ENCODE assay signal across 21 mouse cellular contexts in the genomic region with DNA sequence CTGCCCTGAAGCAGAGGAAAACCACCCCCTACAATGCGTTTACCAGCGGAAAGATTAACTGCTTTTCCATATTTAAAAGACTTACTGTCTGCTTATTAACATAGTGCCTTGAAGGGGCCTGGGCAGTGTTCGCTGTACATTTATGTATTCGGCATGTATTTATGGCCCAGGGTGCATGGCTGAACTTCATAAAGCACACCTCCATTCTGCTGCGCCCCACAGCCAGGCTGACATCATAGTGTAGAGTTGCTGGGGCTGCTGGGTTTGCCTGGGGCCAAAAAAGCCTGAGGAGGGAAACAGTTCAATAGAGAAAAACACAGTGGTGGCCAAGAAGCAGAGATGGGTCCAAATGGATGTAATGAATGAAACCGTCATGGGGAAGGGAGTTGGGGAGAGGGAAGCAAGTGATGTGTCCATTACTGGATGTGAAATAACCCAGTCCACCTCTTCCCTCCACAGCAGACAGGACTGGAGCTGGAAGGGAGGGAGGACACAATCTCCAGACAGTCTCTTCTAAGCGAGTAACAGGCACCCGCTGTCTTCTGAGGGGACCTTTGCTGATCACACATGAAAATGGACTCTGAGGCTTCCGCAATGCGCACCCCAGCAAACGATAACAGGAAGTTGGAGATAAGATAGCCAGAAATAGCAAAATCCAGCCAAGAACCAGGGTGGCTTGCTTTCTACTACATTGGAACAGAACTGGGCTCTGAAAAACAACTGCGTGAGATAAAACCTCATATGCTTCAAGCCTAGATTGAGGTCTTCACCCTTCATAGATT.
DNase-seq lines count a peak whose midpoint lies in the region; ATAC-seq lines count a peak whose summit lies in the region.
"Had no signal": no experiment of that assay in that cellular context is flagged by ENCODE, and none has a peak within 500 bp of the region (broad histone marks: within the 10 kb centered on the region; RNA-seq: fewer than 3 reads in every experiment).

No protein-coding gene starts in this region.

- H3K36me3 ChIP-seq in heart, embryonic 11.5 days (ENCODE audit: control insufficient read depth, insufficient read depth, low read length), result no peaks in the 10 kb centered on the region
- no peaks in the 10 kb centered on the region for H3K36me3 ChIP-seq in kidney, embryonic 16.5 days (ENCODE audit: insufficient read depth, low read length)
- H3K36me3 ChIP-seq in intestine, embryonic 15.5 days, result no peaks in the 10 kb centered on the region
- H3K36me3 ChIP-seq: forebrain, embryonic 10.5 days; hindbrain, embryonic 13.5 days; limb, embryonic 15.5 days; midbrain, embryonic 15.5 days had no signal

- no peaks in the 10 kb centered on the region for H3K4me1 ChIP-seq in heart, embryonic 11.5 days (ENCODE audit: control insufficient read depth, insufficient read depth, low read length)
- H3K4me1 ChIP-seq in kidney, embryonic 16.5 days (ENCODE audit: insufficient read depth, low read length), result no peaks in the 10 kb centered on the region
- H3K4me1 ChIP-seq in intestine, embryonic 15.5 days (replicated peaks), result no peaks in the 10 kb centered on the region
- H3K4me1 ChIP-seq: forebrain, embryonic 10.5 days; hindbrain, embryonic 13.5 days; midbrain, embryonic 15.5 days had no signal

- no peak overlapping the region for H3K27ac ChIP-seq in heart, embryonic 11.5 days (ENCODE audit: low read depth, low read length)
- no peak overlapping the region for H3K27ac ChIP-seq in kidney, embryonic 16.5 days (ENCODE audit: low read length)
- H3K27ac ChIP-seq in intestine, embryonic 15.5 days, result no peak overlapping the region
- H3K27ac ChIP-seq: forebrain, embryonic 10.5 days; hindbrain, embryonic 13.5 days; limb, embryonic 15.5 days; midbrain, embryonic 15.5 days had no signal

- no peaks in the 10 kb centered on the region for H3K27me3 ChIP-seq in heart, embryonic 11.5 days (ENCODE audit: control insufficient read depth, insufficient read depth, low read length)
- H3K27me3 ChIP-seq in kidney, embryonic 16.5 days (ENCODE audit: insufficient read depth, low read length), result no peaks in the 10 kb centered on the region
- no peaks in the 10 kb centered on the region for H3K27me3 ChIP-seq in intestine, embryonic 15.5 days (replicated peaks)
- H3K27me3 ChIP-seq: CH12.LX; hindbrain, embryonic 13.5 days; limb, embryonic 15.5 days; midbrain, embryonic 15.5 days had no signal

- no peak overlapping the region for H3K4me2 ChIP-seq in heart, embryonic 11.5 days
- no peak overlapping the region for H3K4me2 ChIP-seq in kidney, embryonic 16.5 days (replicated peaks; ENCODE audit: low read depth, low read length)
- H3K4me2 ChIP-seq in intestine, embryonic 15.5 days (replicated peaks), result no peak overlapping the region
- H3K4me2 ChIP-seq: hindbrain, embryonic 13.5 days; limb, embryonic 15.5 days; midbrain, embryonic 15.5 days had no signal

- ATAC-seq in heart, embryonic 11.5 days (replicated peaks; ENCODE audit: insufficient number of reproducible peaks, low FRiP score, low TSS enrichment), result no peak
- no peak for ATAC-seq in kidney, embryonic 16.5 days (ENCODE audit: low FRiP score, low TSS enrichment)
- peak; percentile 49; the same call in 1 of the 2 replicates for ATAC-seq in intestine, embryonic 15.5 days
- ATAC-seq: forebrain, postnatal 0 days; inflammation-experienced regulatory T-cells, adult 6 months; midbrain, embryonic 15.5 days had no signal

- WGBS in heart, embryonic 11.5 days (ENCODE audit: insufficient replicate concordance), result 48% methylated on average over 12 of the region's 12 CpGs
- WGBS in kidney, embryonic 16.5 days, result 74% methylated on average over 12 of the region's 12 CpGs
- 59% methylated on average over 12 of the region's 12 CpGs for WGBS in intestine, embryonic 15.5 days

- no peak overlapping the region for H3K4me3 ChIP-seq in heart, embryonic 11.5 days (ENCODE audit: low read depth, low read length)
- no peak overlapping the region for H3K4me3 ChIP-seq in kidney, embryonic 16.5 days (ENCODE audit: low read length)
- no peak overlapping the region for H3K4me3 ChIP-seq in intestine, embryonic 15.5 days (replicated peaks)
- H3K4me3 ChIP-seq: forebrain, embryonic 10.5 days; hindbrain, embryonic 13.5 days; limb, embryonic 15.5 days; midbrain, embryonic 15.5 days; myocyte had no signal

- DNase-seq in heart, adult 18-20 months, result peak; percentile 10 to 14
- peak; percentile 3 to 4 for DNase-seq in kidney, adult 8-10 months
- DNase-seq in kidney, postnatal 4 days, result peak; percentile 8 to 25
- DNase-seq in layer of hippocampus, adult 9-11 months, result no peak
- DNase-seq: adrenal gland, postnatal 25 days; cerebellum, adult 18-20 months; cerebellum, postnatal 25 days; embryo, embryonic 11 days; forebrain, postnatal 0 days; lung, postnatal 36 days; thymus, postnatal 36 days had no signal

- no peak overlapping the region for H3K9ac ChIP-seq in heart, embryonic 11.5 days (ENCODE audit: low read depth, low read length)
- no peak overlapping the region for H3K9ac ChIP-seq in kidney, embryonic 16.5 days (replicated peaks; ENCODE audit: low read length)
- no peak overlapping the region for H3K9ac ChIP-seq in intestine, embryonic 15.5 days
- H3K9ac ChIP-seq: forebrain, postnatal 0 days; hindbrain, embryonic 13.5 days; limb, embryonic 15.5 days; midbrain, embryonic 15.5 days had no signal

- no peaks in the 10 kb centered on the region for H3K9me3 ChIP-seq in heart, embryonic 11.5 days (replicated peaks; ENCODE audit: control insufficient read depth, low read length)
- no peaks in the 10 kb centered on the region for H3K9me3 ChIP-seq in kidney, embryonic 16.5 days (ENCODE audit: low read length)
- H3K9me3 ChIP-seq in intestine, embryonic 15.5 days, result no peaks in the 10 kb centered on the region
- H3K9me3 ChIP-seq: forebrain, embryonic 10.5 days; hindbrain, embryonic 13.5 days; limb, embryonic 15.5 days; midbrain, embryonic 15.5 days had no signal
